Mouse (Mus musculus): ENCODE data around the gene Sdk2.
A peak's percentile ranks its signal among the peaks of the same experiment; 100 is the strongest.

The Sdk2 gene

GRCm38 (mm10) chr11:113766284-113766985 is 300.4 kb downstream of the Sdk2 start:
- DNase-seq (ENCODE audit: low spot score in 2 of 2): no peak

- no peak for DNase-seq (ENCODE audit: low spot score in 2 of 2)
These were observed 302.6 kb downstream of the Sdk2 start for GRCm38 (mm10) chr11:113764132-113764849.

DNA sequence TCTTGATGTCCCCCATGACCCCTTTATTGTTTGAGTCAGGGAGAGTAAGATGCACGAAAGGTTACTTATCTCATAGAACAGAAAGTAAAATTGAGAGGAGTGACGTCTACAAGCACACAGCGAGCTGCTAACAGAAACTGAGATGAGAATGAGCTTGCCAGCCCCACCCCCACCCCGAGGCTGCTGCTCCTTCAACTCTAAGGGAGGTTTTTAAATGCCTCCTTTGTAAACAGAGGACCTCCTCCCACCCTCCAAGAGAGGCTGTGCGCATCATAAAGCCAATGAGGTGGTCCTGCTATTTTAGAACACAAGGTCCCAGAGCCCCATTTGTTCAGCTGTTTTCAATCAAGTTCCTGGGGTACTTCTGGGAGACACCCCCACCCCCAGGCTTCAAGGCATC is 303.4 kb downstream of the Sdk2 start:
- no peak for DNase-seq (ENCODE audit: low spot score in 2 of 2)

GRCm38 (mm10) chr11:113762136-113762797 is 304.6 kb downstream of the Sdk2 start:
- DNase-seq (ENCODE audit: low spot score in 2 of 2): no peak

GRCm38 (mm10) chr11:113761646-113762045 is 305.2 kb downstream of the Sdk2 start:
- no peak for DNase-seq (ENCODE audit: low spot score in 2 of 2)

DNA sequence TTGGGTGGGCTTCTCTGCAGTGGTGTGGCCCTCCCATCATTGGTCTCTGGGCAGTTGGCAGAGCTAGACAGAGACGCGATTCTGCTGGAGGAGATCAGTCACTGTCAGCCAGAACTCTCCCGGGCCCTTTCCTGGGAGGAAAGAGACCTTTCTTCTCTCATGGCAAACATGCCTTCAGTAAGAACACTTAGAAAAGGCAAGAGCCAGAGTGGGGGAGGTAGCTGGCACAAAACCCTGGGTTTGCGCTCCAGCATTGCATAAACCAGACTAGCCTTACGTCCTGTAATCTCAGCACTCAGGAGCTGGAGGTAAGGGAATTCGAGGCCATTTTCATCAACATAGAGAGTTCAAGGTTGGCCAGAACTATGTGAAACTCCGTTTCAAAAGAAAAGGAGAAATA is 306.4 kb downstream of the Sdk2 start:
- DNase-seq (ENCODE audit: low spot score in 2 of 2): no peak

- no peak for DNase-seq (ENCODE audit: low spot score in 2 of 2)
These were observed 308.0 kb downstream of the Sdk2 start for GRCm38 (mm10) chr11:113758851-113759250.

DNA sequence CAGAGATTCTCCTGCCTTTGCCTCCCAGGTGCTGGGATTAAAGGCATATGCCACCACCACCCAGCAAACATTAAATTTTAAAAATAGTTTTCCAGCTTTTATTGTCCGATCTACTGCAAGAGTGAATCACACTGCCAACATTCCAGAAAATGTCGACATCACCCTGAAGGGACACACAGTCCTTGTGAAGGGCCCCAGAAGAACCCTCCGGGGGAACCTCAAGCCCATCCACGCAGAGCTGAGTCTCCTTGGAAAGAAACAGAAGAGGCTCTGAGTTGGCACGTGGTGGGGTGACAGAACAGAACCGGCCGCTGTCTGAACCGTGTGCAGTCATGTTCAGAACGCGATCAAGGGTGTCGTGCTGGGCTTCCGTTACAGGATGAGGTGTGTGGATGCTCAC is 310.3 kb downstream of the Sdk2 start:
- no peak for DNase-seq (ENCODE audit: low spot score in 2 of 2)

- DNase-seq (ENCODE audit: low spot score in 2 of 2): no peak
These were observed 311.0 kb downstream of the Sdk2 start for GRCm38 (mm10) chr11:113755878-113756277.

DNA sequence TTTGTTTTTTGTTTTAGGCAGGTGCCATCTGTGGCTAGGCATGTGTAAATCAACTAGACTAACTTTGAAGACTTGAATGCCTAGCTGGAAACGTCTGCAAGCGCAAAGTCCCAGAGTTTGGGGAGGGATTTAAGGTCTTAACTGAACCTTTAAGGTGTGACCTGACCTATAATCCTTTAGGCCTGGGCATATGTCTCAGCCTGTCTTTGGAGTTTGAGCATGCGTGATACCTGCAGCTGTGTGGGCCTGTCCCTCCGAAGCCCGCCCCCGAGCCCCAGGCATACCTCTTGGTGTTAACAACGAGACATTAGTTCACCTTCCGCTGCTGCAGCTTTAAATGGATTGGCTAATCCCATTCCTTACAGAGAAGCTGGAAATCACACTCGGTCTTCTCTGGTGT is 312.0 kb downstream of the Sdk2 start:
- no peak for DNase-seq (ENCODE audit: low spot score in 2 of 2)

DNA sequence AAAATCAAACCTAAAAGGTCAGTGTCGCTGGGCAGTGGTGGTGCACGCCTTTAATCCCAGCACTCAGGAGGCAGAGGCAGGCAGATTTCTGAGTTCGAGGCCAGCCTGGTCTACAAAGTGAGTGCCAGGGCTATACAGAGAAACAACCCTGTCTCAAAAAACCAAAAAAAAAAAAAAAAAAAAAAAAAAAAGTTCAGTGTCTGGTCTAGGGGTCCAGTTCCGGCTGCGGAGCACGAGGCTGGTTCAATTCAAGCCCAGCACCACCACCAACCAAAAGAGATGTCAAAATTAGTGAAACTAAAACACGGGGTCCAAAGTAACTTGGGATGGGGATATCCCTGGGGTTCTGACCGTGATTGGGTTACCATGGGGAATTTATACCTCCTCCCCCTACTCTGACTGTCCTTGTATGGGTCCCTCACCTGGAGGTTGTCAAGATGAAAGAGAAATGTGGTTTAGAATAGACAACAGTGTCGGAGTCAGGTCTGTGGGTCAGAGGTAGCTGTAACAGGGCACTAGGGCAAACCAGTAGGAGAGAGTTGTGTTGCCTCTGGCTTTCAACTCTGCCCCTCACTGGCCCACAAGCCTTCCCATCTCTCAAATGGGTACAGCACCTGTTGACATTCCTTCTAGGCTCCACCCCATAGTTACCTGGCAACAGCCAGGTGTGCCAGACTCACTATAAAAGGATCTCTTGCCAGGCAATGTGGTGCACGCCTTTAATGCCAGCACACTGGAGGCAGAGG is 314.0 kb downstream of the Sdk2 start:
- no peak for DNase-seq (ENCODE audit: low spot score in 2 of 2)

GRCm38 (mm10) chr11:113752158-113752661 is 314.6 kb downstream of the Sdk2 start:
- no peak for DNase-seq (ENCODE audit: low spot score in 2 of 2)

GRCm38 (mm10) chr11:113751484-113752084 is 315.3 kb downstream of the Sdk2 start, which contains the start of gene Cdc42ep4:
TSS of gene Cdc42ep4 (minus strand) at chr11:113751881.
- DNase-seq (ENCODE audit: low spot score in 2 of 2): peak; percentile 83 to 91

- peak; percentile 81 to 90 for DNase-seq (ENCODE audit: low spot score in 2 of 2)
These were observed 316.0 kb downstream of the Sdk2 start for GRCm38 (mm10) chr11:113750571-113751483.

DNA sequence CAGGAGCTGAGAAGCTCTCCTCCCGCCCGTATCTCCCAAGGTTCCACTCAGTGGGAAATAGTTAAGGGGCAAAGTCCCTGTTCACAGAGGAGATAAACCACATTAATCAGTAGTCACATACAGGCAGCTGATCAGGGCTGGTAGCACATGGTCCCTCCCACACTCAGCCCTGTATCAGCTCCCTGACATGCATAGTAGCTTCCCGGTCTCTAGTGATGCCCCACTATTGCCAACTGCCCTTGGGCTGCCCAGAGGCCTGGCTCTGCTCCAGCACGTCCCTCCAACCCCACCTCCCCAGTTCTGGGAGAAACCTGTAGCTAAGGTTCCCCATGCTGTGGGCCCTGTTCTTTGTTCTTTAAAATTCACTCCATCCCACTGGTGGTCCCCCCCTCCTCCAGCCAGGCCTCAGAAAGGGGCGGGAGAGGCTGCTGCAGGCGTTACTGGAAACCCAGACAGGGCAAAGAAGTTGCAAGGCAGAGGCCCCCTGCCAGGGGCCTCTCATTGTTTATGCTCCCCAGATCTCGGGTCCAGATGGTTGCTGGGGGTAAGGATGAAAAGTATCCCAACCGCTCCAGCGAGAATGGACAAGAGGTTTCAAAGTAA is 317.0 kb downstream of the Sdk2 start:
- DNase-seq (ENCODE audit: low spot score in 2 of 2): peak; percentile 66 to 74

GRCm38 (mm10) chr11:113748797-113749521 is 317.9 kb downstream of the Sdk2 start:
- peak; percentile 65 to 77 for DNase-seq (ENCODE audit: low spot score in 2 of 2)

DNA sequence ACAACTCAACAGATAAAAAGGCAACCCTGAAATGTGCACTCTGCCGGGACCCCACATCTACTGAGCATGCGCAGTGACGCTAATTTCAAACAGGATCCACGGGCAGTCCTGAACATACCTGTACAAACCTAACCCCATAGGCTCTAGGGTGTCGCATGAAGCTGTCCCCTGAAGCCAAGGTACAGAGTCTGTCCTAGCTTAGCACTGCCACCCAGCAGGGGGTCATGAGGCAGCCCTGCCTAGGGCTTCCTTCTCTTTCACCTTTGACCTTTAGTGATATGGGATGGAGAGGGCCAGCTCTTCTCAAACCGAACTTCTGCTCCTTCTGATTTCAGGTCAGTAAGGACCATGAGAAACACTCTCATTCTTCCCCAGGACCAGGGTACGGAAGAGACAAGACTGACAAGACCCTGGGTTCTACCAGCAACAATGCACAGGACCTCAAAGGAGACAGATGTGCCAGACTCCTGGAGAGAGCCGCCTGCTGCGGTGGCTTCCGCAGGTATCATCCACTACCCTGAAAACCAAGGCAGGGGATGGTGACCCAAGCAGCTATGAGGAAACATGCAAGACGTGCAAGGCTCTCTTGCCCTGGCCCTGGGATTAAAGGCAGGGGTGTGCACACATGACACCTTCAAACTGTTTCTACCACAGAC is 319.0 kb downstream of the Sdk2 start:
- no peak for DNase-seq (ENCODE audit: low spot score in 2 of 2)

DNA sequence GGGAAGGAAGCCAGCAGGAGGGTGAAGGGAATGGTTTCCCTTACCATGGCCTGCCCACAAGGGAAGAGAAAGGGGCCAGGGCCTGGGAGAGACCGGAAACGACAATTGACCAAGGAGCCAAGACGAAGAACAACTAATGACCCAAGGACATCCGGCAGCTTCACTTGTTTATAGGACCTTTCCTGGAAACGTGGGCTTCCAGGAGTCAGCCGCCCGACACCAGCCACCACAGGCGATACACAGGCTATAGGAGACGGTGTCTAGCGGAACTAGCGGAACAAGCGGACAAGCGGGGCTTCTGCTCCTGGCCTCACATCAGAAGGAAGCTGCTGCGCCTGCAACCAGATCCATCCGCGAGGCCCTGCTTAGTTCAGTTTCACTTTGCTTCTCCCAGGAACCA is 319.8 kb downstream of the Sdk2 start:
- DNase-seq (ENCODE audit: low spot score in 2 of 2): peak in 1 of 2 experiments; percentile 71

- DNase-seq (ENCODE audit: low spot score in 2 of 2): no peak
These were observed 320.9 kb downstream of the Sdk2 start for GRCm38 (mm10) chr11:113745961-113746360.
